Mouse (Mus musculus) adrenal gland, adult 8-10 months (tissue): ENCODE data around the gene Apc2. TPM values are rescaled to one million over a fixed set of nuclear protein-coding genes. Genes with fewer than 3 reads are reported as not detected.
A peak's percentile ranks its signal among the peaks of the same experiment; 100 is the strongest.
"Not testable (repeated sequence)": the region's sequence is repeated elsewhere in the genome, so short reads cannot be mapped to it uniquely, and the experiment has no call there.

Experiments
- DNase-seq: peaks from one replicate; pipeline ENCODE4 v3.0.0; 2022
- total RNA-seq, 4 experiments: library from RNA; stranded (reverse); gene quantifications; 2 replicates each; pipeline ENCODE4 v1.2.4; 2022

The Apc2 gene
- total RNA-seq, result 1 to 10 TPM; 1.5 to 6.8 (median 4.3) TPM

DNA sequence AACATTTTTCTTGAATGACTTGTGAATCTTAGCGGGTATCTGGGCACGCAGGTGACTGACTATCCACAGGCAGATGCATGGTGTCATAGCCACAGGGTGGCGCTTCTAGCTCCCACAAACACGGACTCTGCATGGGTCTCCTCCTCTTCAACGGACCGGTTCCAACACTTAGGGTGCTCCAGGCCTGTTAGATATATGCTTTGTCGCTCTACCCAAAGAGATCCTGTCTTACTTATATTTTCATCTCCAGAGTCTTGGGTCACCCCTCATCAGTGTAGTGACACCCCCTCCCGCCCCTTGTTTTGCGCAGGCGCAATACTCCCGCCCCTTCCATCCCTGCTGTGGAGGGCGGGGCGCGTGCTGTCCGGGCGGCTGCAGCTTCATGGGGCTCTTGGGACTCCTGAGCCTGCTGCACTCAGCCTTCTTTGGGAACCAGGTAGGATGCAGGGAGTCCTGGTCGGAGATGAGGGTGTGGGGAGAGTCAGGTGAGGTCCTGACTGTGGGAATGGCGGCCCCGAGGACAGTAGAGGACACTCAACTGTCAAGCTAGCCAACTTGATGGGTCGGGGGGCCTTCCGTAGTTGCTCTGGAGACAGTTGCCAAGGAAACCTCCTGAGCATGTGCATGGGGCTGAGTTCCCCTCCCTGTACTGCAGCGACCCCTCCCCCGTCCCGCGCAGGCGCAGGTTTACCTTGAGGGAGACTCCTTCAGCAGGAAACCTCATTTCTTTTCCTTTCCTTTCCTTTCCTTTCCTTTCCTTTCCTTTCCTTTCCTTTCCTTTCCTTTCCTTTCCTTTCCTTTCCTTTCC is at the start of gene Apc2:
Apc2 (plus strand) TSS at position 360 of the 808 bp plus-strand sequence.
- peak; percentile 59 for DNase-seq

DNA sequence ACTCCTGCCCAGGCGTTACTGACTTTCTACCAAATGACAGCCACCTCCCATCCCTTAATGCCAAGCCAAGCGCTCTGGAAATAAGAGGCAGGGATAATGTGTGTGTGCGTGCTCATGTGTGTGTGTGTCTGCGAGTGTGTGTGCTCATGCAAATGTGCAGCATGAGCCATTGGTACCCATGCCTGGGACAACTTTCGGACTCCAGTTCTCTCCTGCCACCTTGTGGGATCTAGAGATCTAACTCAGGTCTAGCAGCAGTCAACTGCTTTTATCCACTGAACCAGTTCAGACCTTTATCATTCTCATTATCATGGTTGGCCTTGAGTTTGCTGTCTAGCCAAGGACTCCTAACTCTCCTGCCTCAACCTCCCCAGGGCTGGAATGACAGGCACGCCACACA is 47.9 kb upstream of the Apc2 start:
- DNase-seq, result no peak

DNA sequence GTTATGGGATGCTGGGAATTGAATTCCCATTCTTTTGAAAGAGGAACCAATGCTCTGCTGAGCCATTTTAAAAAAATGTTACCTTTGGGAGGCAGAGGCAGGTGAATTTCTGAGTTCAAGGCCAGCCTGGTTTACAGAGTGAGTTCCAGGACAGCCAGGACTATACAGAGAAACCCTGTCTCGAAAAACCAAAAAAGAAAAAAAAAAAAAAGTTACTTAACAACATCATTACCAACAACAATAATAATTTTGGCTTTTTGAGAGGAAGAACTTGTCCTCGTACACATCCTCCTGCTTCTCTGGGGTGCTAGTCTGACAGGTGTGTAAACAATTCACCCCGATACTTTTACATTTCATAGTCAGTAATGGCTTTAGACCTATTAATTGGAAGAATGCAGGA is 47.3 kb upstream of the Apc2 start:
- DNase-seq, result not testable (repeated sequence)

DNA sequence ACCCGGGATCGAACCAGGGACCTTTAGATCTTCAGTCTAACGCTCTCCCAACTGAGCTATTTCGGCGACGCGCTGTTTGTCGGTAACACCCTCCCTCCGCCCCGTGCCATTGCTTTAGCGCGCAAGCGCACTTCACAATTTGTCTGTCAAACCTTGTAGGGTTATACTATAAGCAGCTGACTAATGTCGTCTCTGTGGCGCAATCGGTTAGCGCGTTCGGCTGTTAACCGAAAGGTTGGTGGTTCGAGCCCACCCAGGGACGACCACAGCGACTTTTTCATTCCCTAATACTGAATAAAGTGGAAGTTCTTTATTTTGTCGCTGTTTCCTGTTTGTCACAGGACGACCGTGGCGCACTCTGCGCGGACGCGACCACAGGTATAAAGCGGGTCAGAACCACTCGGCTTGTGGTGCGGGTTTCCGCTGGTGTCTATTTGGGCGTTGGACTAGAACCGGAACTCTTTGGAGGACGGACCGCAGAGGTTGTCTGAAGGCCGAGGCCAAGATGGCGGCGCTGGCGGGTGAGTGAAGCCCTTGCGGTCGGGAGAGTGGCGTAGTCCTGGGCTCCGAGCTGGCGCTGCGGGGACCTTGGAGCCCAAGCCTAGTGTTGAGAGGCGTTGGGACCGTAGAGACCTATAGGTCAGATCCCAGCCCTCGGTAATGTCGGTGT is 46.7 kb upstream of the Apc2 start, which contains the start of gene Ndufs7:
Ndufs7 (plus strand) TSS at position 151 of the 670 bp plus-strand sequence.
- DNase-seq, result peak; percentile 94

- no peak for DNase-seq
Measured at GRCm38 (mm10) chr10:80250059-80250458, 45.7 kb upstream of the Apc2 start.

- no peak for DNase-seq
Measured at GRCm38 (mm10) chr10:80250573-80250972, 45.2 kb upstream of the Apc2 start.

DNA sequence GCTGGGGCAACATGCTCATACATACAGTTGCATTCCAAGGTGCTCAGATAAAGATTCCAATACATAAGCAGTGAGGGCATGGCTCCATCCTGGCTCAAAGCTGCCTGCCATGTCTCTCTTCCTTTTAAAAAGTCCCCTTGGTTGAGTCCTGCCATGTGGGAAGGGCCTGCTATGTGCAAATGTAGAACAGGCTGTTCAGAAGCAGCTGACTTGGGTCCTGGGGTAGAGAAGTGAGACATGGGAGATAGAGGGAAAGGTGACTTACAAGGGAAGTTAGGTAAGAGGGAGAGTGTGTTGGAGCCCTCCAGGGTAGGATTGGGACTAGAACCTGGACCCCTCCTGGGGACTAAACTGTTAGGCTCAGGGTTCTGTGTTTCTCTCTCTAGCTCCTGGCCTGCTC is 43.8 kb upstream of the Apc2 start:
- no peak for DNase-seq

DNA sequence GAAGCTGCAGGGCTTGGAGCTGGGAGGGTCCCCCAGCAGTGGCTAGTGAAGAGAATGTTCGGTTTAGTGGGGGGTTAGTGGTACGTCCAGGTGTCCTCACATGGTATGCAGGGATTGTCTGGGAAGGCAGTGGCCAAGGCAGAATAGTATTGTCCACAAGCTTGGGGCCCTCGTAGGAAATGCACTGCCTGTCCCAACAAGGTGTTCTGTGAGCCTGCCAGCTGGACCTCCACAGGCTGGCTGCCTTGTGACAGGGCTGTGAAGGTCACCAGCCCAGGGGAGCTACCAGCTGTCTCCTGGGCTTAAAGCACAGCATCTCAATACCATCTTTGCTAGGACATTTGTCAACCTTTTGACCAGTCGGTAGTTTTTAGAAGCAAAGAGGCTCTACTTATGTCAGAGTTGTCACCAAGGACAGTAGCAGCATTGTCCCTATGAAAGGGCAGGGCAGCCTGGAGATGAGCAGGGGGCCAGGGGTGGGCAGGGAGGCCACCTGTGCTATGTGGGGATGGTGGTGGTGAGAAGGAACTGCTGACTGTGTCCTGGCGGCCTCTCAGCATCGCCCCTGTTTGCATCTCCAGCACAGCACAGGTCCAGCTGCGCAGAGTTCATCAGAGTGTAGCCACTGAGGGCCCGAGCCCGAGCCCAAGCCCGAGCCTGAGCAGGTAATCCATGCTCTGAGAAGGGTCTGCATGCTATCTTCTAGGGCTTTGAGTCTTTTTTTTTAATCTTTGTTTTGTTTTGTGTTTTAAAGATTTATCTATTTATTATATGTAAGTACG is 43.1 kb upstream of the Apc2 start:
- DNase-seq, result no peak

GRCm38 (mm10) chr10:80253551-80253950 is 42.2 kb upstream of the Apc2 start:
- DNase-seq, result no peak

- DNase-seq, result no peak
Measured at GRCm38 (mm10) chr10:80254331-80255297, 41.2 kb upstream of the Apc2 start.

- DNase-seq, result peak; percentile 80
Measured at GRCm38 (mm10) chr10:80255881-80256535, 39.8 kb upstream of the Apc2 start.

DNA sequence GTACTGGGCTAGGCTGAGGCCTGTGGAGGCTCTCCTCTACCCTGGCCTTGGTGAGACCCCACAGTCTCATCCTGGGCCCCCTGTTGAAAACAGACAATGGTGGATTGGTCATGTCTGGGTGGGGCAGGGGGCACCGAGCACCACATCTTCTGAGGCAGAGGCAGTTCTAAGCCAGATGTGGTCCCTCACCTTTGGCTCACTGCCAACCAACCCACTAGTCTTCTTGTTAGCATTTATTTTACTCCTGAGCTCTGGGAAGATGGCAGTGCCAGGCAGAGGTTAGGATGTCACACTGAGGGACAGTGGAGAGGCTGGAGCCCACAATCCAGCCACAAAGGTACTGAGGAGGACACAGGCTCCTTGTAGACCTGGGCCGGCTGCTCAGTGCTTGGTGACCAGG is 37.8 kb upstream of the Apc2 start:
- no peak for DNase-seq

GRCm38 (mm10) chr10:80258752-80259462 is 36.9 kb upstream of the Apc2 start:
- DNase-seq, result peak; percentile 64

DNA sequence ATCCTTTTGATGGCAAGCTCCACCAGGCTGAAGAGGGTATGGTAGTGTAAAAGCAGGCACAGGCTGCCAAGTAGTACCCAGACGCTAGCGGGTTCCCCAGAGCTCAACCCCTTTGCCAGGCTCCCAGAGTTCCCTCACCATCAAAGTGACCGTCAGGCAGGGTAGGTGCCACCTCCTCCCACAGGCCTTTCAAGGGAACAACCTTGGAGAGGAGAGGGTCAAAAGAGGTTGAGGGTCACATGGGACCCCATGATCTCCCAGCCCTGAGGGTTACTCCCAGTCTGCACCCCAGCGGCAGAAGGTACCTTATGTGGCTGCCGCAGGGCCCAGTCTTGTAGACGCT is 36.3 kb upstream of the Apc2 start:
- DNase-seq, result peak; percentile 57

GRCm38 (mm10) chr10:80259861-80260641 is 35.7 kb upstream of the Apc2 start:
- peak; percentile 80 for DNase-seq

- DNase-seq, result peak; percentile 98
Measured at GRCm38 (mm10) chr10:80260642-80261584, 34.9 kb upstream of the Apc2 start, which contains the start of the genes Gamt and Dazap1. Gamt (minus strand) TSS chr10:80261012. Dazap1 (plus strand) TSS chr10:80261486.

- DNase-seq, result peak; percentile 98
Measured at GRCm38 (mm10) chr10:80261585-80261968, 34.2 kb upstream of the Apc2 start.

DNA sequence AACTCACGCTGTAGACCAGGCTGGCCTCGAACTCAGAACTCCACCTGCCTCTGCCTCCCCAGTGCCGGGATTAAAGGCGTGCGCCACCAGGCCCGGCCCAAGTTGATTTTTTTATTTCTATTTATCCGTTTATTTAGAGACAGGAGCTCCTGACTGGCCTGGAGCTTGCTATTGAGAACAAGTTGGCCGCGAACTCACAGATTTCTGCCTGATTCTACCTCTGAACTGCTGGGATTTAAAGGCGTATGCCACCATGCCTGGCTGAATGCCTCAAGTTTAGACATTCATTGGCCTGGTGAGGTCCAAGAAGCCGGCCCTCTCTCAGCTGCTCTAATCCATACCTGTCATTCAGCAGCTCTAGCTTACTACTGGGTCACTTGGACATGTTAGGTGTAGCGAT is 33.6 kb upstream of the Apc2 start:
- DNase-seq, result no peak
